Mouse (Mus musculus) midbrain, embryonic 15.5 days (tissue): ENCODE measurements at regions not wholly inside any gene's neighbourhood (a gene's known extent, or its start where the extent isn't known, plus 50 kb on each side); places are given as distances from the start of the nearest gene placed in this dataset.
A peak's percentile ranks its signal among the peaks of the same experiment; 100 is the strongest.

Source experiments
- ATAC-seq: fragments of 200-750 bp; cut with Nextera tagmentation; replicated peaks from 2 replicates; pipeline ENCODE4 v1.8.0; 2017; ENCODE audit warnings: moderate TSS enrichment
- H3K27ac ChIP-seq: fragments of 300-500 bp; sonication (generic); 2 replicates; pipeline ENCODE4 v1.5.1; 2015; ENCODE audit warnings: mild to moderate bottlenecking, inconsistent platforms
- H3K27me3 ChIP-seq: fragments of 300-500 bp; sonication (generic); replicated peaks from 2 replicates; pipeline ENCODE4 v1.6.1; 2015; ENCODE audit warnings: inconsistent platforms
- H3K36me3 ChIP-seq: fragments of 300-500 bp; sonication (generic); replicated peaks from 2 replicates; pipeline ENCODE4 v1.6.1; 2015; ENCODE audit warnings: inconsistent platforms
- H3K4me1 ChIP-seq: fragments of 300-500 bp; sonication (generic); 2 replicates; pipeline ENCODE4 v1.6.1; 2015; ENCODE audit warnings: inconsistent platforms
- H3K4me2 ChIP-seq: fragments of 300-500 bp; sonication (generic); 2 replicates; pipeline ENCODE4 v1.6.1; 2015; ENCODE audit warnings: inconsistent platforms, mild to moderate bottlenecking, moderate library complexity
- H3K4me3 ChIP-seq: fragments of 300-500 bp; sonication (generic); 2 replicates; pipeline ENCODE4 v1.5.1; 2015; ENCODE audit warnings: mild to moderate bottlenecking, inconsistent platforms
- H3K9ac ChIP-seq: fragments of 300-500 bp; sonication (generic); 2 replicates; pipeline ENCODE4 v1.6.1; 2015; ENCODE audit warnings: mild to moderate bottlenecking, inconsistent platforms
- H3K9me3 ChIP-seq: fragments of 300-500 bp; sonication (generic); 2 replicates; pipeline ENCODE4 v1.6.1; 2016; ENCODE audit warnings: inconsistent platforms
- WGBS: fragments of 180-500 bp; shearing (Covaris S2); methylation state at CpG from one replicate; pipeline ENCODE4 v1.1.7; 2015; ENCODE audit warnings: mixed read lengths; 5-methylcytosine and 5-hydroxymethylcytosine counted together

GRCm38 (mm10) chr4:106246695-106247094, 69.3 kb upstream of the Usp24 start:
- no peaks in the 10 kb centered on the region for H3K4me1 ChIP-seq
- 83% methylated on average over 2 of the region's 2 CpGs for WGBS
- ATAC-seq, result no peak
- no peak overlapping the region for H3K27ac ChIP-seq
- no peaks in the 10 kb centered on the region for H3K36me3 ChIP-seq
- no peaks in the 10 kb centered on the region for H3K27me3 ChIP-seq
- H3K9me3 ChIP-seq, result no peaks in the 10 kb centered on the region
- no peak overlapping the region for H3K4me3 ChIP-seq
- no peak overlapping the region for H3K9ac ChIP-seq
- no peak overlapping the region for H3K4me2 ChIP-seq

DNA sequence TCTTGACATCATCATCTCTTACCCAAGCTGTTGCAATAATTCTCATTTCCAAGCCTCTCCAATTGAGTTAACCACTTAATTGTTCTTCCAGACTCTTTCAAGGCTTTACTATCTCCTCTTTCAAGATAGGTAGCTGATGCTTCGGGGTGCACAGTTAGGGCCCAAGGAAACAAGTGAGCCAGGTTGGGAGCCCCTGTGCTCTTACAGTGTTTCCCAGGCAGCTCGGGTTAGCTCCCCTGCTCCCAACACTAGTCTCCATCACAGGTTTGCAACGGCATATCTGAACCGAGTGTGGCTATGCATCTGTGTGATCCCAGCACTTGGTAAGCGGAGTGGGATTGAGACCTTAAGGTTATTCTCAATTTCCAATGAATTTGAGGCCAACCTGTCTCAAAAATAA, 68.6 kb upstream of the Usp24 start:
- no peaks in the 10 kb centered on the region for H3K9me3 ChIP-seq
- no peaks in the 10 kb centered on the region for H3K36me3 ChIP-seq
- no peak overlapping the region for H3K4me3 ChIP-seq
- no peak overlapping the region for H3K27ac ChIP-seq
- no peak for ATAC-seq
- 92% methylated on average over 5 of the region's 5 CpGs for WGBS
- H3K4me1 ChIP-seq, result no peaks in the 10 kb centered on the region
- H3K4me2 ChIP-seq, result no peak overlapping the region
- H3K27me3 ChIP-seq, result no peaks in the 10 kb centered on the region
- H3K9ac ChIP-seq, result no peak overlapping the region

- Histone ChIP-seq H3K9me3 (no peaks in the 10 kb centered on the region), H3K4me1 (no peaks in the 10 kb centered on the region), H3K36me3 (no peaks in the 10 kb centered on the region), H3K9ac (no peak overlapping the region), H3K4me3 (no peak overlapping the region), H3K27me3 (no peaks in the 10 kb centered on the region), H3K27ac (no peak overlapping the region), H3K4me2 (no peak overlapping the region)
- no peak for ATAC-seq
- WGBS, result 95% methylated on average over 8 of the region's 8 CpGs
These were observed 67.7 kb upstream of the Usp24 start for GRCm38 (mm10) chr4:106248272-106248671.

DNA sequence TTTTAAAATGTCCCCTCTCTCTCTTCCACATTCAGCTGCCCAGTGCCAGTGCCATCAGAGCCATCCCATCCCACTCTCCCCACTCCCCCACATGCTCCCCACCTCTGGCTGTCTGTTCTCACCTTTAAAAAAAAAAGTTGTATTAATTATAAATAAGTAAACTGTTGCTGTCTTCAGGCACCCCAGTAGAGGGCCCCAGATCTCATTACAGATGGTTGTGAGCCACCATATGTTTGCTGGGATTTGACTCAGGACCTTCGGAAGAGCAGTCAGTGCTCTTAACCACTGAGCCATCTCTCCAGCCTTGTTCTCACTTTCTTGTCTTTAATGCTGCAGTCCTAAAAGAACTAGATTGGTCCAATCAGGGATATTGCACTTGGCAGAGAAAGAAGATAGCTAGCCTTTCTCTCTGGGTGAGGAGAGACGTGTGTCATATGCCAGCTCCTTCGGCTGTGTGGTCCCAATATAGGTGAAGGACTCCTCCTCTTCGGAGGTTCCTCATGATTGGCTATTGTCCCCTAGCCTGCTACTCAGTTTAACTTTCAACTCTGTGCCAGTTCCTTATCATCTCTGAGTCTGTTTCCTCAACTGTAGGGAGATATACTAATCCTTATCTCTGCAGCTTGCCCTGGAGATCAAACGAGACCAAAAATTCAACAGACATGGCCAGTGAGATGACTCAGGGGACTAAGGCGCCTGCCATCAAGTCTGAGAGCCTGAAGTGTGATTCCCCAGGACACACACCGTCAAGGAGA, 66.8 kb upstream of the Usp24 start:
- H3K27ac ChIP-seq, result no peak overlapping the region
- H3K36me3 ChIP-seq, result no peaks in the 10 kb centered on the region
- no peak overlapping the region for H3K9ac ChIP-seq
- H3K27me3 ChIP-seq, result no peaks in the 10 kb centered on the region
- H3K9me3 ChIP-seq, result no peaks in the 10 kb centered on the region
- WGBS, result 88% methylated on average over 7 of the region's 7 CpGs
- no peak for ATAC-seq
- no peaks in the 10 kb centered on the region for H3K4me1 ChIP-seq
- no peak overlapping the region for H3K4me2 ChIP-seq
- no peak overlapping the region for H3K4me3 ChIP-seq

GRCm38 (mm10) chr4:106250048-106250447, 66.0 kb upstream of the Usp24 start:
- ATAC-seq, result no peak
- H3K36me3 ChIP-seq, result no peaks in the 10 kb centered on the region

DNA sequence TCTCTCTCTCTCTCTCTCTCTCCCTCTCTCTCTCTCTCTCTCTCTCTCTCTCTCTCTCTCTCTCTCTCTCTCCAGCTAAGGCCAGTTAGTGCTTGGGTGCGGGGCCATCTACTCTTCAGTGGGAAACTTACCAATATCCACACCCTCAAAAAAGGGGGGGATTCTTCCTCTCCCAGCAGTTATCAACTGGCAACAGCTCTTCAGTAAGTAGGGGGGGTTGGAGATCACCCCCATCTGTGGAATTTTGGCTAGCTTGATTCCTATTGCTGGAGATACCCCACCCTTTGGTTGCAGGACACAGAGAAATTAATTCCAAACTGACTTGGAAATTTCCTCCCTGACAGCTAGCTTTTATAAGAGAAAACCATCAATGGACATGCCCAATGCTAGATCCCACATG, 64.6 kb upstream of the Usp24 start:
- H3K9ac ChIP-seq, result no peak overlapping the region
- peaks cover 5% of the 10 kb centered on the region for H3K4me1 ChIP-seq
- no peaks in the 10 kb centered on the region for H3K27me3 ChIP-seq
- no peak overlapping the region for H3K27ac ChIP-seq
- ATAC-seq, result no peak
- H3K4me2 ChIP-seq, result no peak overlapping the region
- no peaks in the 10 kb centered on the region for H3K36me3 ChIP-seq
- no peaks in the 10 kb centered on the region for H3K9me3 ChIP-seq
- WGBS, result 82% methylated on average over 1 of the region's 1 CpGs
- no peak overlapping the region for H3K4me3 ChIP-seq

More at GRCm38 (mm10) chr4:106250048-106250447, 66.0 kb upstream of the Usp24 start:
- no peaks in the 10 kb centered on the region for H3K27me3 ChIP-seq
- no peak overlapping the region for H3K4me3 ChIP-seq
- H3K9ac ChIP-seq, result no peak overlapping the region
- H3K4me2 ChIP-seq, result no peak overlapping the region
- 93% methylated on average over 2 of the region's 2 CpGs for WGBS
- H3K4me1 ChIP-seq, result no peaks in the 10 kb centered on the region
- H3K9me3 ChIP-seq, result no peaks in the 10 kb centered on the region
- no peak overlapping the region for H3K27ac ChIP-seq

GRCm38 (mm10) chr4:106252946-106253345, 63.1 kb upstream of the Usp24 start:
- no peak for ATAC-seq

DNA sequence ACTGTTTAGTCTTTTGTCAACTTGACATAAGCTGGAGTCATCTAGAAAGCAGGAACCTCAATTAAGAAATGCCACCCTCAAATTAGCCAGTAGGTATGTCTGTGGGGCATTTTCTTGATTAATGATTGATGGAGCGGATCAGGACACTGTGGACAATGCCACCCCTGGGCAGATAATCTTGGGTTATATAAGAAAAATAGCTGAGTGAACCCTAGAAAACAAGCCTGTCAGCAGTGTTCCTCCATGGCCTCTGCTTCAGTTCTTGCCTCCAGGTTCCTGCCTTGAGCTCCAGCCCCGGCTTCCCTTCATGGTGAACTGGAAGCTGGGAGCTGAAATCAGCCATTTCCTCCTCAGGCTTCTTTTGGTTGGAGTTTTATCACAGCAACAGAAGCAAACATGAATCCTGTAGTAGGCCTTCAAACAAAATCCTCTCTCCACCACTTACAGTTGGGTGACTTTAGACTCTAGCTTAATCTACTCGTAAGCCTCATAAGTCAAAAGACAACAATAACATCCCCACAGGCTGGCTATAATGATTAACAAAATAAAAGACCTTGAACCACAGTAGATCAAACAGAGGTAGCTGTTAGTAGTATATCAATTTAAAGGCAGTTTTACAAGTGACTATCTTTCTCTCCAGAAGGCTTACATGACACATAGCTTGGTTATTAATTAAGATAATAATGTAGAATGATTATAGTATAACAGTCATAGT, 61.1 kb upstream of the Usp24 start:
- H3K27me3 ChIP-seq, result no peaks in the 10 kb centered on the region
- no peak overlapping the region for H3K9ac ChIP-seq
- no peaks in the 10 kb centered on the region for H3K9me3 ChIP-seq
- no peaks in the 10 kb centered on the region for H3K36me3 ChIP-seq
- H3K4me1 ChIP-seq, result peaks cover 6% of the 10 kb centered on the region
- 86% methylated on average over 3 of the region's 3 CpGs for WGBS
- ATAC-seq, result no peak
- H3K4me3 ChIP-seq, result no peak overlapping the region
- no peak overlapping the region for H3K27ac ChIP-seq
- no peak overlapping the region for H3K4me2 ChIP-seq

More at GRCm38 (mm10) chr4:106252946-106253345, 63.1 kb upstream of the Usp24 start:
- Histone ChIP-seq H3K9ac (no peak overlapping the region), H3K27ac (no peak overlapping the region), H3K4me3 (no peak overlapping the region), H3K9me3 (no peaks in the 10 kb centered on the region), H3K36me3 (no peaks in the 10 kb centered on the region), H3K4me1 (peaks cover 6% of the 10 kb centered on the region), H3K27me3 (no peaks in the 10 kb centered on the region), H3K4me2 (no peak overlapping the region)
- 97% methylated on average over 6 of the region's 6 CpGs for WGBS

GRCm38 (mm10) chr4:106255959-106256609, 59.9 kb upstream of the Usp24 start:
- Histone ChIP-seq H3K4me3 (no peak overlapping the region), H3K4me2 (no peak overlapping the region), H3K36me3 (no peaks in the 10 kb centered on the region), H3K9ac (no peak overlapping the region), H3K27me3 (no peaks in the 10 kb centered on the region), H3K4me1 (peaks cover 6% of the 10 kb centered on the region), H3K9me3 (no peaks in the 10 kb centered on the region), H3K27ac (peak overlapping the region; percentile 45; the same call in 1 of the 2 replicates)
- ATAC-seq, result no peak

- H3K4me1 ChIP-seq, result peaks cover 6% of the 10 kb centered on the region
- H3K4me2 ChIP-seq, result no peak overlapping the region
- H3K36me3 ChIP-seq, result no peaks in the 10 kb centered on the region
- H3K27ac ChIP-seq, result no peak overlapping the region
- H3K4me3 ChIP-seq, result no peak overlapping the region
- H3K27me3 ChIP-seq, result no peaks in the 10 kb centered on the region
- WGBS, result 87% methylated on average over 3 of the region's 3 CpGs
- no peak overlapping the region for H3K9ac ChIP-seq
- ATAC-seq, result no peak
- H3K9me3 ChIP-seq, result no peaks in the 10 kb centered on the region
These were observed 54.6 kb upstream of the Usp24 start for GRCm38 (mm10) chr4:106261404-106261803.

DNA sequence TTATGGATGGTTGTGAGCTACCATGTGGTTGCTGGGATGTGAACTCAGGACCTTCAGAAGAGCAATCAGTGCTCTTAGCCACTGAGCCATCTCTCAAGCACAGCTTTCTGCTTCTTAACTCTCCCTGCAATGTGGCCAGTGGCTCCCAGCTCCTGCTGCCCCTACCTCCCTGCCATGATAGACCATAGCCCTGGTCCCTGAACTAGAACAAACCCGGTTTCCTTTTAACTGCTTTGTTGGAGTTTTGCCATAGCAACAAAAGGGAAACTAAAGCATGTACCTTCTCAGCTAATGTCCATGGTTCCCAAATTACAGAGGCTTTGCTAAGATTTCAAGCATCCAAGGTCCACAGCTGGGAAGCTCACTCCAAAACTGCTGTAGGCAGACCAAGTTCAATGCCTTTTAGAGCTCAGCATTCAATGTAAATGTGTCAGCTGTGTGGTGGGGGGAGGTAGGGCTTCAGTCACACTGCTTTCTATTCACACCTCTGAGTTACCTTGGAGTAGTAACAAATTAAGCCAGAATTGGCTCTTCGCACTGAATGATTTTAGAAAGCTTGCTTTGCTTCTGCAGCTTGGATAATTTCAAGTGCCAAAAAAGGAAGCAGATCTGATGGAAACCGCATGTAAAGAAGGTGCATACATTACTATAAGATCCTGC, 54.0 kb upstream of the Usp24 start:
- Histone ChIP-seq H3K9me3 (no peaks in the 10 kb centered on the region), H3K9ac (no peak overlapping the region), H3K4me3 (no peak overlapping the region), H3K4me1 (peaks cover 4% of the 10 kb centered on the region; the same call in 1 of the 2 replicates), H3K27ac (no peak overlapping the region), H3K27me3 (no peaks in the 10 kb centered on the region), H3K4me2 (no peak overlapping the region), H3K36me3 (no peaks in the 10 kb centered on the region)
- ATAC-seq, result no peak
- WGBS, result 55% methylated on average over 3 of the region's 3 CpGs
